In the genomic region with DNA sequence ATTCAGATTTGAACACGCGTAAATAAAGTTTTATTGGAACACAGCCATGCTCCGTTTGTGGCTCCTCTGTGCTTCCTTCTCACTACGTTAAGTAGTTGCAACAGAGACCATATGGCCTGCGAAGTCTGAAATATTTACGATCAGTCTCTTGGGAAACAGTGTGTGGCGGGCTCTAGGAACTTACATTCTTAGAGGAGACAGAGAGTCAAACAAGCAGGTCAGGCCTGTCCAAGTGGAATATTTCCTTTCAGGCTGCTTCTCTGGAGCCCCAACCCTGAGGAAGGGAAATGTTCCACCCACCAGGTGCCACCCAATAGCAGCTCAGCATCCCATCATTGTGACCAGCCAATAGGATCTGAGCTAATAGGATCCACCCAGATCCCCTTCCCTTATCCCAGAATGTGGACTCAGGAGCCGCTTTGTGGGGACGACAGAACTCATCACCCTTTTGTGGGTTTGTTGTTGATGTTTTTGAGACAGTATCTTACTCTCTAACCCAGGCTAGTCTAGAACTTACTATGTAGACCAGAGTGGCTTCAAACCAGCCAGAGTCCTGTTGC, we compare ENCODE assay signal across 18 mouse cellular contexts. TPM values are rescaled to one million over a fixed set of nuclear protein-coding genes. Genes with fewer than 3 reads are reported as not detected.
DNase-seq lines count a peak whose midpoint lies in the region; ATAC-seq lines count a peak whose summit lies in the region.
"Had no signal": no experiment of that assay in that cellular context is flagged by ENCODE, and none has a peak within 500 bp of the region (broad histone marks: within the 10 kb centered on the region; RNA-seq: fewer than 3 reads in every experiment).

No protein-coding gene starts in this region.

- ATAC-seq in lung, embryonic 16.5 days (ENCODE audit: low read depth) = 0 out of 2 replicates have a peak, but pooled peaks have one; percentile 37
- ATAC-seq in granulocyte monocyte progenitor cell, adult 5-6 weeks (replicated peaks; ENCODE audit: poor library complexity, severe bottlenecking) = peak; percentile 80
- ATAC-seq: hindbrain, embryonic 16.5 days; midbrain, embryonic 16.5 days had no signal

- H3K4me2 ChIP-seq in lung, embryonic 16.5 days (ENCODE audit: low read depth, low read length) = no peak overlapping the region
- H3K4me2 ChIP-seq: embryonic facial prominence, embryonic 12.5 days had no signal

- H3K9ac ChIP-seq in lung, embryonic 16.5 days (ENCODE audit: low read length) = no peak overlapping the region
- H3K9ac ChIP-seq: embryonic facial prominence, embryonic 12.5 days; liver, embryonic 14.5 days had no signal

- intact Hi-C loops in left cerebral cortex, postnatal 4 days (cut with DNase I) = no loop called here

- no peak overlapping the region for H3K27ac ChIP-seq in lung, embryonic 16.5 days (ENCODE audit: low read length)
- H3K27ac ChIP-seq: embryonic facial prominence, embryonic 12.5 days; gastrocnemius, adult 2 months; heart, adult 2 months; liver, embryonic 14.5 days had no signal

- H3K4me1 ChIP-seq in lung, embryonic 16.5 days (replicated peaks; ENCODE audit: control insufficient read depth, insufficient read depth, low read length) = peaks cover 7% of the 10 kb centered on the region
- H3K4me1 ChIP-seq: embryonic facial prominence, embryonic 12.5 days had no signal

- WGBS in lung, embryonic 16.5 days = 50% methylated on average over 9 of the region's 9 CpGs

- H3K27me3 ChIP-seq in lung, embryonic 16.5 days (ENCODE audit: control insufficient read depth, insufficient read depth, low read depth, low read length) = no peaks in the 10 kb centered on the region
- H3K27me3 ChIP-seq: embryonic facial prominence, embryonic 12.5 days had no signal

- H3K9me3 ChIP-seq in lung, embryonic 16.5 days (ENCODE audit: control insufficient read depth, low read length) = peaks cover 3% of the 10 kb centered on the region; the same call in 1 of the 2 replicates
- H3K9me3 ChIP-seq: embryonic facial prominence, embryonic 12.5 days had no signal

- peak; percentile 39 for DNase-seq in embryo, embryonic 11 days
- no peak for DNase-seq in embryo, embryonic 9.5 days (ENCODE audit: extremely low spot score)
- DNase-seq in lung, postnatal 25 days (ENCODE audit: low spot score) = no peak
- no peak for DNase-seq in retina, embryonic 14.5 days (ENCODE audit: low spot score)
- DNase-seq in left cerebral cortex, postnatal 4 days = no peak
- DNase-seq: cerebellum, adult 2 months; gastrocnemius, adult 2 months; heart, adult 2 months; heart, postnatal 14 days; lung, postnatal 4 days; right cerebral cortex, postnatal 4 days; thymus, postnatal 14 days had no signal

- H3K4me3 ChIP-seq in lung, embryonic 16.5 days (ENCODE audit: low read length) = no peak overlapping the region
- H3K4me3 ChIP-seq: embryonic facial prominence, embryonic 12.5 days; gastrocnemius, adult 2 months; heart, adult 2 months had no signal

- H3K36me3 ChIP-seq in lung, embryonic 16.5 days (ENCODE audit: control insufficient read depth, insufficient read depth, low read length) = no peaks in the 10 kb centered on the region
- H3K36me3 ChIP-seq: embryonic facial prominence, embryonic 12.5 days had no signal

RNA-seq across cellular contexts. Expression of gene Rps6ka1, which starts 11.7 kb away (rescaled TPM):
- polyA plus RNA-seq in lung, embryonic 16.5 days (2015; fragmentation: Nextera tagmentation; extraction: Ambion mirVana) = 46.1 and 46.2 TPM in 2 replicates
- total RNA-seq in granulocyte monocyte progenitor cell, adult 5-6 weeks (2014; fragmentation: Nextera tagmentation) = 172 and 174 TPM in 2 replicates
- 148 and 151 TPM in 2 replicates for total RNA-seq in granulocyte monocyte progenitor cell, adult 5-6 weeks (2017)
- 10 to 100 TPM; 16.8 to 18.7 TPM for total RNA-seq in left cerebral cortex, postnatal 4 days (2021)

Comparison
In these comparisons a context has a peak if more than half of its experiments do, and no peak if none do; other contexts are left out.
1. RNA of gene Rps6ka1, which starts 11.7 kb away (total RNA-seq): 148 to 174 TPM in granulocyte monocyte progenitor cell, adult 5-6 weeks; 16.8 to 18.7 TPM in left cerebral cortex, postnatal 4 days; every median in the first group is over 4 times any median in the second.